Mouse (Mus musculus) neural tube, embryonic 11.5 days (tissue): ENCODE measurements around the gene Btd. TPM values are rescaled to one million over a fixed set of nuclear protein-coding genes. Genes with fewer than 3 reads are reported as not detected.

Source experiments
- ATAC-seq: fragments of 200-750 bp; cut with Nextera tagmentation; 2 replicates; pipeline ENCODE4 v1.8.0; 2017; ENCODE audit warnings: moderate number of reproducible peaks, mild to moderate bottlenecking, moderate TSS enrichment, moderate library complexity; ENCODE audit not compliant: insufficient read depth, low FRiP score, low TSS enrichment
- DNase-seq: peaks from one replicate; pipeline ENCODE4 v3.0.0-alpha.2; 2015; ENCODE audit warnings: low spot score
- H3K27ac ChIP-seq: fragments of 300-500 bp; sonication (generic); 2 replicates; pipeline ENCODE4 v1.5.1; 2014; ENCODE audit warnings: low read depth, mild to moderate bottlenecking, low read length
- H3K27me3 ChIP-seq: fragments of 300-500 bp; sonication (generic); 2 replicates; pipeline ENCODE4 v1.6.1; 2014; ENCODE audit warnings: mild to moderate bottlenecking, low read length, mixed read lengths; ENCODE audit not compliant: control insufficient read depth, insufficient read depth
- H3K36me3 ChIP-seq: fragments of 300-500 bp; sonication (generic); 2 replicates; pipeline ENCODE4 v1.6.1; 2014; ENCODE audit warnings: mild to moderate bottlenecking, low read length, moderate library complexity, mixed read lengths; ENCODE audit not compliant: control insufficient read depth, insufficient read depth
- H3K4me1 ChIP-seq: fragments of 300-500 bp; sonication (generic); 2 replicates; pipeline ENCODE4 v1.6.1; 2014; ENCODE audit warnings: low read length, mixed read lengths; ENCODE audit not compliant: control insufficient read depth, insufficient read depth
- H3K4me2 ChIP-seq: fragments of 300-500 bp; sonication (generic); 2 replicates; pipeline ENCODE4 v1.6.1; 2014; ENCODE audit warnings: low read depth, mild to moderate bottlenecking, moderate library complexity
- H3K4me3 ChIP-seq: fragments of 300-500 bp; sonication (generic); 2 replicates; pipeline ENCODE4 v1.5.1; 2014; ENCODE audit warnings: low read depth, low read length
- H3K9ac ChIP-seq: fragments of 300-500 bp; sonication (generic); 2 replicates; pipeline ENCODE4 v1.6.1; 2014; ENCODE audit warnings: mild to moderate bottlenecking, low read length
- H3K9me3 ChIP-seq: fragments of 300-500 bp; sonication (generic); 2 replicates; pipeline ENCODE4 v1.6.1; 2016; ENCODE audit warnings: low read length; ENCODE audit not compliant: control insufficient read depth
- WGBS: fragments of 180-500 bp; shearing (Covaris S2); extraction: QIAGEN DNeasy Blood & Tissue Kit; methylation state at CpG from one replicate; pipeline ENCODE4 v1.1.7; 2014; 5-methylcytosine and 5-hydroxymethylcytosine counted together
- polyA plus RNA-seq: library from polyadenylated mRNA; unstranded; fragments of >200 nt; fragmentation: Nextera tagmentation; extraction: Ambion mirVana; gene quantifications from 2 replicates; pipeline ENCODE4 v1.2.1, GENCODE M21; 2014

Btd gene
- polyA plus RNA-seq, 1 experiment from 2014 or later = 14.5 TPM

DNA sequence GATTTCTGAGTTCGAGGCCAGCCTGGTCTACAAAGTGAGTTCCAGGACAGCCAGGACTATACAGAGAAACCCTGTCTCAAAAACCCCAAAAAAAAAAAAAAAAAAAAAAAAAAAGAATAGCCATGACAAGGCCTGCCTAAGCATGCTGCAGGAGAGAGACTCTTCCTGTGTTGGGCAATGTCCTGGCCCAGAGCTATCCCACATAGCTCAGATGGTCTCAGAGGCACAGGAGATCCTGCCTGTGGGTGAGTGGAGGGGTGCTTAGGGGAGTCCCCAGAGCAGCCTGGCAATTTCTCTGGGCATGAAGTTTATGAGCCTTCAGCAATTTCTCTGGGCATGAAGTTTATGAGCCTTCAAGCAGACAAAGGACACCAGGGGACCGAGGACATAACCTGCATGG is 42.8 kb downstream of the Btd start:
- Histone ChIP-seq H3K4me1 (no peaks in the 10 kb centered on the region), H3K27me3 (no peaks in the 10 kb centered on the region), H3K36me3 (no peaks in the 10 kb centered on the region), H3K4me2 (no peak overlapping the region), H3K4me3 (no peak overlapping the region), H3K9ac (no peak overlapping the region), H3K27ac (no peak overlapping the region), H3K9me3 (no peaks in the 10 kb centered on the region)
- 61% methylated on average over 1 of the region's 2 CpGs for WGBS
- DNase-seq (no peak), ATAC-seq (no peak)

DNA sequence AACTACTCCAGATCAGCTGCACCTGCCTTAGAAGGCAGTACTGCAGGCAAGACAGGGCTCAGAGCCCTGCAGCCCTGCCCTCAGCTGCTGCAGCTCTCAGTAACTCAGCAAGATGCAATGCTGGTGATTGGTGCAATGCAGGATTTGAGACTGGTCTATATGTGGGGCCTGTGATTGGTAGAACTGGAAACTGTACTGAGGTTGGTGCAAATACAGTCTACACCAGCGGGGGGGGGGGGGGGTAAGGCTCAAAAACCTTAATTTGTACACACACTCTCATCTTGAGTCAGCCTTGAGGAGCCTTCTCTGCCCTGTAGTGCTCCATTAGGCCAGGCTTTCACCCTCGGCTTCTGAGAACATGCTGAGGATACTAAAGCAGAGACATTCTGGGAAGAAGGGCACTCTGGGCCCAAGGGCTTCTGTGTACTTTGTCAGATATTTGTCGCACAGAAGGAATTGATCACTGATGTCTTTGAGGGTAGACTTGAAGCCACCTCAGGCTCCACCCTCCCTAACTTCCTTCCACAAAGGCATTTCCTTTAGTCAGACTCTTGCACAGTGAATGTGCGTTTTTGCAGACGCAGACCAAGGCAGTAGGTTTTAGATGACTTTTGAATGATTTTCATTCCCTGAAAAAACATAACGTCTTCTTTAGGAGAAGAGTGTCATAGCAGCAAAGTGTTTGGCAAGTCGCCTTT is 43.7 kb downstream of the Btd start:
- Histone ChIP-seq H3K4me2 (no peak overlapping the region), H3K9ac (no peak overlapping the region), H3K36me3 (no peaks in the 10 kb centered on the region), H3K27ac (no peak overlapping the region), H3K4me3 (no peak overlapping the region), H3K4me1 (no peaks in the 10 kb centered on the region), H3K9me3 (no peaks in the 10 kb centered on the region), H3K27me3 (no peaks in the 10 kb centered on the region)
- WGBS = 72% methylated on average over 7 of the region's 7 CpGs
- no peak for ATAC-seq
- no peak for DNase-seq

DNA sequence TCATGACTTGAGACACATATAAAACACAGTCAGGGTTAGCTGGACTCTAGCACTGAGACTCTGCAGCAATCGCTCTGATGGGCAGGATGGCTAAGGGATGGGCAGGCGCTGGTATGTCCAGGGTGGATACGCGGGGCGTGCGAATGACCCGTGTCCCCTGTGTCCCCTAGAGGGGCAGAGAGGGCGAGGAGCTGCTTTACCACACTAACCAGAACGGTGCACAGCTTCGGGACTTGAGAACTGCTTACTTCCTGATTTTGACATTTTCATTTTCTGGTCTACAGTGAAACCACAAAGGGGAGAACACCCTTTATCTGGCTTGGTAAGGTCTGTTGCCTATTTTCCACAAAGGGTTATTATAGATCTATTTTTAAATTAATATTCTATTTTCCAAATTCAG is 44.9 kb downstream of the Btd start:
- H3K9ac ChIP-seq = no peak overlapping the region
- no peak overlapping the region for H3K4me3 ChIP-seq
- WGBS = 82% methylated on average over 10 of the region's 10 CpGs
- H3K9me3 ChIP-seq = no peaks in the 10 kb centered on the region
- ATAC-seq (no peak), DNase-seq (no peak)
- H3K4me2 ChIP-seq = no peak overlapping the region
- H3K36me3 ChIP-seq = no peaks in the 10 kb centered on the region
- H3K4me1 ChIP-seq = no peaks in the 10 kb centered on the region
- H3K27ac ChIP-seq = no peak overlapping the region
- no peaks in the 10 kb centered on the region for H3K27me3 ChIP-seq

DNA sequence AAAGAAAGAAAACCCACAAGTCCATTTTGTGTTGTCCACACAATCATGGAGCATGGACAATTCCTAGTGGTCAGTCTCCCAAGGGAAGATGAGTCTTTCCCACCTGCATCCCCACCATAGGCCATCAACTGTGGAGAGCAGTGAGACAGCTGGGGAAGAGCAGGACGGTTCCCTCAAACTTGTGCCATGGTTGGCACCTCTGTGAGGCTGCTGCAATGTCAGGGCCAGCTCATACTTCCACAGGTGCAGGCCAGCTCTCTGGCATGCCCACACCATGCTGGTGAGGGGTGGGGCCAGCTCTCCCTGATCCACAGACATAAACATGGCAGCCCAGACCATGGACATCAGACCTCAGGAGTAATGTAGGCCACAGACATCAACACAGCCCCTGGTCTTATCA is 45.4 kb downstream of the Btd start:
- Histone ChIP-seq H3K4me2 (no peak overlapping the region), H3K4me3 (no peak overlapping the region), H3K4me1 (no peaks in the 10 kb centered on the region), H3K27ac (no peak overlapping the region), H3K36me3 (no peaks in the 10 kb centered on the region), H3K9me3 (no peaks in the 10 kb centered on the region), H3K27me3 (no peaks in the 10 kb centered on the region), H3K9ac (no peak overlapping the region)
- DNase-seq (no peak), ATAC-seq (no peak)
- WGBS = 89% methylated on average over 1 of the region's 1 CpGs

DNA sequence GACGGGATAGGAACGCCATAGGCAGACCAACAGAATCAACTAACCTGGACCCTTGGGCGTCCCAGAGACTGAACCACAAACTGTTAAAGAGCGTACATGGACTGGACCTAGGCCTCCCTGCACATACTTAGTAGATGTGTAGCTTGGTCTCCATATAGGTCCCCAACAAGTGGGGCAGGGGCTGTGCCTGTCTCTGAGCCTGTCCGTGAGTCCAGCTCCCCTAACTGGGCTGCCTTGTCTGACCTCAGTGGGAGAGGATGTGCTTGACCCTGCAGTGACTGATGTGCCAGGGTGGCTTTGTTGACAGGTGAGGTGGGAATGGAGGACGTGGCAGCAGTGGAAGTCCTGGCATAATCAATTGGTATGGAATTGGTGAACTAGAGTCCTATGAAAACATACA is 51.7 kb downstream of the Btd start:
- no peak overlapping the region for H3K27ac ChIP-seq
- H3K4me2 ChIP-seq = no peak overlapping the region
- DNase-seq = no peak
- H3K27me3 ChIP-seq = no peaks in the 10 kb centered on the region
- H3K9me3 ChIP-seq = no peaks in the 10 kb centered on the region
- no peaks in the 10 kb centered on the region; the same call in 1 of the 2 replicates for H3K36me3 ChIP-seq
- no peaks in the 10 kb centered on the region for H3K4me1 ChIP-seq
- H3K4me3 ChIP-seq = no peak overlapping the region
- no peak for ATAC-seq
- no peak overlapping the region for H3K9ac ChIP-seq
- WGBS = 87% methylated on average over 6 of the region's 6 CpGs

DNA sequence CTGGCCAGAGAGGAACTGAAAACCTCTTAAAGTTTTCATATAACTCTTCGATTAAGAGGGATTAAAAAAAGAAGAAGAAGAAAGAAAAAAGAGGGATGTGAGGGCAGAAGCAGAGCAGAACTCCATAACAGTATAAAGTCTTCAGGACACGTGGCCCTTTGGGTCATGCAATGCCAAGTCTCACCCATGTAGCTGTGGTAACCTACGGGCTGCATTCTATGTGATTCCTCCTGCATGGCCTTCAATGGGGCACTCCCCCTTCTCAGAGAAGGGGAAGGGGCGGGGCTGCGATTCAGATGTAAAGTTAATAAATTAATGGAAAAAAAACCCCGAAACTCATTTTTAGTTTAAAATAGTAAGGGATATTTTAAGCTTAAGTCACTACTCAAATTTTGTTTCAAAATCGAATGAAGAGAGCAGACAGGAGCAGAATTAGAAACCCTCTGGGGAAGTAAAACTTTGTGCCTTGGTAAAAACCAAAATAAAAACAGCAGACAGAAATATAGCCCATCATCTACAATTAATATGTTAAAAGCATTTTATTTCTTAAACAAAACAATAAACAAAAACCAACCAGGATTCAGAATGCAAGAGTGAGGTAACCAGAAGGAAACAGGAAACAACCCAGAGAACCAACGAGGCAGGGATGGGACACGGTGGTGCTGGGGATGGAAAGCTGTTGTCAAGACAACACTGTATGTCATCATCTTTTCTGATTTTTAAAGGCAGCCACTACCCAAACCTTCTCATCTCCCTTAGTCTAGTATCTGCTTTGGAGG is 55.6 kb downstream of the Btd start:
- no peaks in the 10 kb centered on the region for H3K27me3 ChIP-seq
- H3K36me3 ChIP-seq = no peaks in the 10 kb centered on the region; the same call in 1 of the 2 replicates
- H3K9ac ChIP-seq = no peak overlapping the region
- H3K9me3 ChIP-seq = no peaks in the 10 kb centered on the region
- 87% methylated on average over 9 of the region's 9 CpGs for WGBS
- ATAC-seq = no peak
- no peak overlapping the region for H3K4me2 ChIP-seq
- no peak overlapping the region for H3K27ac ChIP-seq
- no peaks in the 10 kb centered on the region for H3K4me1 ChIP-seq
- DNase-seq = no peak
- H3K4me3 ChIP-seq = no peak overlapping the region

DNA sequence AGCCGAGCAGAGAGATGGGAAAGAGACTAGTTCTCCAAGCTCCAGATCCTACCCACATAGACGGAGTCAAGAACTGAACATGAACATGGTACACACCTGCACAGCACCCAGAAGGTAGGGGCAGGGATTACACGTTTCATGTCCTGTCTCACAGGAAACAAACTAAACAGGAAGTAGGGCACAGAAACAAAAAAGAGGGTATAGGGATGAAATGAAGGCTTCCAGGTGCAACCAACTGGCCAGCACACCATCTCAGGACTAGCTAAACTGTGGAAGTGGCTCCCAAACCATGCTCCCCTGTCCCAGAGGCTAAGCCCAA is 56.1 kb downstream of the Btd start:
- no peak for ATAC-seq
- 86% methylated on average over 3 of the region's 3 CpGs for WGBS
- Histone ChIP-seq H3K27ac (no peak overlapping the region), H3K27me3 (no peaks in the 10 kb centered on the region), H3K4me2 (no peak overlapping the region), H3K9ac (no peak overlapping the region), H3K4me3 (no peak overlapping the region), H3K4me1 (no peaks in the 10 kb centered on the region), H3K9me3 (no peaks in the 10 kb centered on the region), H3K36me3 (no peaks in the 10 kb centered on the region; the same call in 1 of the 2 replicates)
- no peak for DNase-seq

DNA sequence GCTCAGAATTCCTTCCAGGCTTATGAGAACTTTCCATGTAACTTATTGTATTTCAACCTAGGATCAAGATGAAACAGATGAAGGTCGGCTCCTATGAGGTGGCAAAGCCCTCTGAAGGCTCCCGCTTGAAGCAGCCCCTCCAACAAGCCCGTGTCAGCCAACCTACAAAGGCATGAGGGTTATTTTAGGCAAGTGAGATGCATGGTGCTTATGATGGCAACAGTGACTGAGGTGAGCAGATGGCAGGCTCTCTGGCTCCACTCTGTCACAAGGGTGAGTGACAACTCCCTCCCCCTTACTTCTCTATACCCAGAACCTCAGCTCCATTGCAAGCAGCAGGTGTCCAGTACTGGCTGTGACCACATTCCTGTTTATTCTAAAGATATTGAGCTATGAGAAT is 56.5 kb downstream of the Btd start:
- no peak for ATAC-seq
- WGBS = 97% methylated on average over 3 of the region's 3 CpGs

DNA sequence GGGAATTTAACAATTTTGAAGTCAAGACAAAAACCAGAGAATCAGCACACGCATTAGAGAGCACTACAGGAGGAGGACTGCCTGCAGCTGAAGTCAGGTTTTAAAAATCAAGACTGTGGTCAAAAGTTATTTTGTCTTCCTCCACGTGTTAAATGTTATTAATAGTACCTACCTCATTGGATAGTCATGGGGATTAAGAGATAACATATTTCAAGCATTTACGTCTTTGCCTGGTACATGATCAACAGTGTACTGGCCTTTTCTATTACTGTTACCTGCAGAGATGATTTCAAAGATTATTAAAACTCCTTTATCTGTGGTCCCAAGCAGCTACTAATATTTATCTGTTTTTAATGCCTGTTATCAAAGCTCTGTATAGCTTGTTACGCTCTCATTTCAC is 56.9 kb downstream of the Btd start:
- Histone ChIP-seq H3K4me2 (no peak overlapping the region), H3K27me3 (no peaks in the 10 kb centered on the region), H3K27ac (no peak overlapping the region), H3K36me3 (no peaks in the 10 kb centered on the region; the same call in 1 of the 2 replicates), H3K9me3 (no peaks in the 10 kb centered on the region), H3K4me1 (no peaks in the 10 kb centered on the region), H3K9ac (no peak overlapping the region), H3K4me3 (no peak overlapping the region)
- ATAC-seq (no peak), DNase-seq (no peak)
- 95% methylated on average over 4 of the region's 4 CpGs for WGBS

More for the DNA sequence above, 56.5 kb downstream of the Btd start:
- no peak for DNase-seq
- Histone ChIP-seq H3K9ac (no peak overlapping the region), H3K4me2 (no peak overlapping the region), H3K27me3 (no peaks in the 10 kb centered on the region), H3K4me1 (no peaks in the 10 kb centered on the region), H3K4me3 (no peak overlapping the region), H3K27ac (no peak overlapping the region), H3K9me3 (no peaks in the 10 kb centered on the region), H3K36me3 (no peaks in the 10 kb centered on the region; the same call in 1 of the 2 replicates)
